ENCODE assay signal across 7 mouse cellular contexts in the genomic region with DNA sequence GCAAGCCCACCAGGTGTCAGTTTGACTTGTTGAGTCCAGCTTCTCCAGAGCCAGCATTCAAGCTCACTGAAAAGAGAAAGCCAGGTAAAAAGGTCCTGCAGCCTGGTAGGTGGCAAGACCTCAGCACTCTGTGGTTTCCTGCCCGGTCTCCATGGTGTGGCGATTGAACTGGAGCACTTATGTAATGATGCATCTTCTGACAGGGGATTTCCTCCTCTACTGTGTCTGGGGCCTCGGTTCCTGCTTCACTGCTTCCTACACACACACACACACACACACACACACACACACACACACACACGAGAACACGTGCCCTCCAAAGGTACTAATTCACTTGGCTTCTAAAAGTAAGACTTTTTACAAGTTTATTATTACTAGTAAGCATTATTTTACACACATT. TPM values are rescaled to one million over a fixed set of nuclear protein-coding genes. Genes with fewer than 3 reads are reported as not detected.
A peak's percentile ranks its signal among the peaks of the same experiment; 100 is the strongest.
DNase-seq lines count a peak whose midpoint lies in the region; ATAC-seq and TF ChIP-seq lines count a peak whose summit lies in the region.

No protein-coding gene starts in this region.

- H3K4me1 ChIP-seq in neural tube, embryonic 13.5 days (replicated peaks), result peaks cover 32% of the 10 kb centered on the region
- peaks cover 23% of the 10 kb centered on the region for H3K4me1 ChIP-seq in neural tube, embryonic 15.5 days
- peaks cover 11% of the 10 kb centered on the region for H3K4me1 ChIP-seq in cortical plate, adult 2 months (ENCODE audit: control insufficient read depth, insufficient read depth, low read length)

- H3K4me2 ChIP-seq in neural tube, embryonic 13.5 days, result 0 out of 2 replicates have a peak overlapping the region, but pooled peaks have one; percentile 9
- H3K4me2 ChIP-seq in neural tube, embryonic 15.5 days, result no peak overlapping the region

- TF ChIP-seq POLR2A in cortical plate, adult 2 months (IDR thresholded peaks at IDR 0.05; ENCODE audit: extremely low read depth, insufficient read depth, low read length), result no peak

- 82% methylated on average over 4 of the region's 5 CpGs for WGBS in neural tube, embryonic 13.5 days
- 89% methylated on average over 4 of the region's 5 CpGs for WGBS in neural tube, embryonic 15.5 days

- TF ChIP-seq CTCF in cortical plate, adult 2 months (IDR thresholded peaks at IDR 0.05; ENCODE audit: extremely low read depth, insufficient read depth, low read length), result no peak

- ATAC-seq in neural tube, embryonic 13.5 days (ENCODE audit: low read depth), result no peak
- no peak for ATAC-seq in neural tube, embryonic 15.5 days (ENCODE audit: low FRiP score)

- no peaks in the 10 kb centered on the region for H3K36me3 ChIP-seq in neural tube, embryonic 13.5 days
- no peaks in the 10 kb centered on the region for H3K36me3 ChIP-seq in neural tube, embryonic 15.5 days

- no peak overlapping the region for H3K9ac ChIP-seq in neural tube, embryonic 13.5 days
- H3K9ac ChIP-seq in neural tube, embryonic 15.5 days (replicated peaks), result no peak overlapping the region

- H3K27me3 ChIP-seq in neural tube, embryonic 13.5 days, result no peaks in the 10 kb centered on the region
- no peaks in the 10 kb centered on the region for H3K27me3 ChIP-seq in neural tube, embryonic 15.5 days (replicated peaks)

- no peak overlapping the region for H3K4me3 ChIP-seq in neural tube, embryonic 13.5 days
- no peak overlapping the region for H3K4me3 ChIP-seq in neural tube, embryonic 15.5 days (replicated peaks)
- H3K4me3 ChIP-seq in cortical plate, adult 2 months (ENCODE audit: insufficient read depth, low read length), result no peak overlapping the region

- no peaks in the 10 kb centered on the region for H3K9me3 ChIP-seq in neural tube, embryonic 13.5 days
- H3K9me3 ChIP-seq in neural tube, embryonic 15.5 days (replicated peaks), result no peaks in the 10 kb centered on the region

- peak; percentile 71 to 76 for DNase-seq in kidney, postnatal 36 days
- DNase-seq in spleen, adult 12 weeks (ENCODE audit: low spot score), result peak; percentile 50
- DNase-seq in right cerebral cortex, adult 2 months (ENCODE audit: low spot score in 2 of 2), result no peak
- no peak for DNase-seq in layer of hippocampus, adult 8-10 months (ENCODE audit: low spot score in 2 of 2)

- no peak overlapping the region for H3K27ac ChIP-seq in neural tube, embryonic 13.5 days (replicated peaks)
- H3K27ac ChIP-seq in neural tube, embryonic 15.5 days (replicated peaks), result no peak overlapping the region
- 0 out of 2 replicates have a peak overlapping the region, but pooled peaks have one; percentile 81 for H3K27ac ChIP-seq in cortical plate, adult 2 months (ENCODE audit: insufficient read depth, low read length)

RNA-seq across cellular contexts. Expression of gene Susd6, which starts 2.6 kb away (rescaled TPM):
- polyA plus RNA-seq in neural tube, embryonic 13.5 days (2015; fragmentation: Nextera tagmentation; extraction: Ambion mirVana), result 12.3 and 12.9 TPM in 2 replicates
- polyA plus RNA-seq in neural tube, embryonic 15.5 days (2015; fragmentation: Nextera tagmentation; extraction: Ambion mirVana), result 9.1 and 11.9 TPM in 2 replicates
- polyA plus RNA-seq in cortical plate, adult 2 months (2012; rRNA removed), result 24.8 and 26.4 TPM in 2 replicates
- total RNA-seq in layer of hippocampus, adult 8-10 months (2022), result 10 to 100 TPM; 62.8 to 67.0 (median 65.0) TPM

RNA-seq across cellular contexts. Expression of gene Ccdc177, which starts 32.4 kb away (rescaled TPM):
- 2.8 and 2.9 TPM in 2 replicates for polyA plus RNA-seq in neural tube, embryonic 13.5 days (2015; fragmentation: Nextera tagmentation; extraction: Ambion mirVana)
- 1.5 and 2.1 TPM in 2 replicates for polyA plus RNA-seq in neural tube, embryonic 15.5 days (2015; fragmentation: Nextera tagmentation; extraction: Ambion mirVana)
- polyA plus RNA-seq in cortical plate, adult 2 months (2012; rRNA removed), result 5.6 and 7.5 TPM in 2 replicates
- 10 to 100 TPM; 15.1 to 16.6 (median 15.8) TPM for total RNA-seq in layer of hippocampus, adult 8-10 months (2022)

Comparison
In these comparisons a context has a peak if more than half of its experiments do, and no peak if none do; other contexts are left out.
1. DNase-seq: peak in kidney, postnatal 36 days (2 of 2) and spleen, adult 12 weeks (single experiment); none in right cerebral cortex, adult 2 months (0 of 2) and layer of hippocampus, adult 8-10 months (0 of 2).